Comparison of ENCODE assay signal across 8 mouse cellular contexts in the genomic region with DNA sequence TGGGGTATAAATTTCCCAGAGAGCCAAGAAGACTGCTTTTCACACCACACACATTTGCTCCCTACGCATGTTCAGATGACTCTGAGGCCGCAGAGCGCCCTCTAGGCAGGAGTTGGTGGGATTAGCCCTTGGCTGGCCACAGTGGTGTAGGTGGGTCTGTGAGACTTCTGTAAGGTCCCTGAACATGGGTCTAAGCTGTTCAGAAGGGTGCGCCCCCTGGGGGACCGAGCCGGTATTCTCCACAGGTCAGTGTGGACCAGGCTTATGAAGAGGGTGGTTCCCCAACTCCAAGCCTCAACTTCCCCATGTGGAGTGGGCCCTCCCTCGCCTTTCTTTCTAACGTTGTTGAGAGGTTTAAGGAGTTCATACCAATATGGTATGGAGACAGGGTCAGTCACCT. TPM values are rescaled to one million over a fixed set of nuclear protein-coding genes. Genes with fewer than 3 reads are reported as not detected.
DNase-seq lines count a peak whose midpoint lies in the region; ATAC-seq and TF ChIP-seq lines count a peak whose summit lies in the region.

No protein-coding gene starts in this region.

- H3K9me3 ChIP-seq in heart, embryonic 12.5 days (replicated peaks): no peaks in the 10 kb centered on the region
- no peaks in the 10 kb centered on the region for H3K9me3 ChIP-seq in heart, embryonic 11.5 days (replicated peaks; ENCODE audit: control insufficient read depth, low read length)
- H3K9me3 ChIP-seq in hindbrain, postnatal 0 days (ENCODE audit: low read length): no peaks in the 10 kb centered on the region
- H3K9me3 ChIP-seq in liver, embryonic 12.5 days (replicated peaks): no peaks in the 10 kb centered on the region

- H3K27ac ChIP-seq in heart, embryonic 12.5 days (ENCODE audit: poor library complexity, severe bottlenecking): no peak overlapping the region
- H3K27ac ChIP-seq in heart, embryonic 11.5 days (ENCODE audit: low read depth, low read length): no peak overlapping the region
- no peak overlapping the region for H3K27ac ChIP-seq in bone marrow, adult 2 months (ENCODE audit: control insufficient read depth, insufficient read depth, low read depth, low read length, poor library complexity)
- H3K27ac ChIP-seq in hindbrain, postnatal 0 days: no peak overlapping the region
- no peak overlapping the region for H3K27ac ChIP-seq in liver, embryonic 12.5 days

- TF ChIP-seq POLR2A in bone marrow, adult 2 months (IDR thresholded peaks at IDR 0.05; ENCODE audit: borderline replicate concordance, control insufficient read depth, low read depth, low read length): no peak

- TF ChIP-seq CTCF in bone marrow, adult 2 months (IDR thresholded peaks at IDR 0.05; ENCODE audit: control insufficient read depth, insufficient read depth, low read length): peak; percentile 54
- peak; percentile 54 for TF ChIP-seq CTCF in hindbrain, postnatal 0 days (IDR thresholded peaks at IDR 0.05; ENCODE audit: low read depth)

- no peak overlapping the region for H3K4me2 ChIP-seq in heart, embryonic 12.5 days
- H3K4me2 ChIP-seq in heart, embryonic 11.5 days: no peak overlapping the region
- H3K4me2 ChIP-seq in hindbrain, postnatal 0 days (ENCODE audit: low read depth, low read length): no peak overlapping the region
- H3K4me2 ChIP-seq in liver, embryonic 12.5 days: no peak overlapping the region

- WGBS in heart, embryonic 12.5 days: 38% methylated on average over 8 of the region's 8 CpGs
- 32% methylated on average over 8 of the region's 8 CpGs for WGBS in heart, embryonic 11.5 days (ENCODE audit: insufficient replicate concordance)
- 36% methylated on average over 8 of the region's 8 CpGs for WGBS in bone marrow, adult 2 months
- 46% methylated on average over 8 of the region's 8 CpGs for WGBS in hindbrain, postnatal 0 days
- 18% methylated on average over 8 of the region's 8 CpGs for WGBS in liver, embryonic 12.5 days (ENCODE audit: insufficient replicate concordance)

- H3K4me3 ChIP-seq in heart, embryonic 12.5 days: no peak overlapping the region
- H3K4me3 ChIP-seq in heart, embryonic 11.5 days (ENCODE audit: low read depth, low read length): no peak overlapping the region
- H3K4me3 ChIP-seq in bone marrow, adult 2 months (replicated peaks; ENCODE audit: control insufficient read depth, low read depth, low read length): no peak overlapping the region
- H3K4me3 ChIP-seq in hindbrain, postnatal 0 days (ENCODE audit: low read length): no peak overlapping the region
- H3K4me3 ChIP-seq in liver, embryonic 12.5 days: no peak overlapping the region

- peak; percentile 33 for DNase-seq in hindbrain, postnatal 0 days (ENCODE audit: low spot score)
- DNase-seq in retina, postnatal 1 day: peak; percentile 52
- no peak for DNase-seq in MN1 (ENCODE audit: low spot score)

- H3K9ac ChIP-seq in heart, embryonic 12.5 days: no peak overlapping the region
- H3K9ac ChIP-seq in heart, embryonic 11.5 days (ENCODE audit: low read depth, low read length): no peak overlapping the region
- H3K9ac ChIP-seq in hindbrain, postnatal 0 days (replicated peaks; ENCODE audit: low read length): no peak overlapping the region
- no peak overlapping the region for H3K9ac ChIP-seq in liver, embryonic 12.5 days

- H3K36me3 ChIP-seq in heart, embryonic 12.5 days: no peaks in the 10 kb centered on the region
- H3K36me3 ChIP-seq in heart, embryonic 11.5 days (ENCODE audit: control insufficient read depth, insufficient read depth, low read length): no peaks in the 10 kb centered on the region
- no peaks in the 10 kb centered on the region for H3K36me3 ChIP-seq in hindbrain, postnatal 0 days (ENCODE audit: insufficient read depth, low read length)
- no peaks in the 10 kb centered on the region for H3K36me3 ChIP-seq in liver, embryonic 12.5 days

- peak; percentile 5; the same call in 1 of the 2 replicates for ATAC-seq in heart, embryonic 12.5 days (ENCODE audit: insufficient number of reproducible peaks, low FRiP score)
- no peak for ATAC-seq in heart, embryonic 11.5 days (replicated peaks; ENCODE audit: insufficient number of reproducible peaks, low FRiP score, low TSS enrichment)
- ATAC-seq in CD4-positive, CD25-positive, alpha-beta regulatory T cell, adult 4 months: peak; percentile 32
- peak; percentile 54; the same call in 1 of the 2 replicates for ATAC-seq in hindbrain, postnatal 0 days
- peak; percentile 54 for ATAC-seq in liver, embryonic 12.5 days

- H3K27me3 ChIP-seq in heart, embryonic 12.5 days (replicated peaks): peaks cover 21% of the 10 kb centered on the region
- 0 out of 2 replicates have a peak, but pooled peaks cover 3% of the 10 kb centered on the region for H3K27me3 ChIP-seq in heart, embryonic 11.5 days (ENCODE audit: control insufficient read depth, insufficient read depth, low read length)
- no peaks in the 10 kb centered on the region for H3K27me3 ChIP-seq in hindbrain, postnatal 0 days (ENCODE audit: insufficient read depth, low read length)
- peaks cover 20% of the 10 kb centered on the region for H3K27me3 ChIP-seq in liver, embryonic 12.5 days (replicated peaks)

- peaks cover 31% of the 10 kb centered on the region for H3K4me1 ChIP-seq in heart, embryonic 12.5 days (replicated peaks)
- H3K4me1 ChIP-seq in heart, embryonic 11.5 days (ENCODE audit: control insufficient read depth, insufficient read depth, low read length): no peaks in the 10 kb centered on the region
- no peaks in the 10 kb centered on the region for H3K4me1 ChIP-seq in bone marrow, adult 2 months (ENCODE audit: control insufficient read depth, insufficient read depth, low read length)
- H3K4me1 ChIP-seq in hindbrain, postnatal 0 days (ENCODE audit: insufficient read depth, low read length): no peaks in the 10 kb centered on the region
- H3K4me1 ChIP-seq in liver, embryonic 12.5 days: no peaks in the 10 kb centered on the region

RNA-seq across cellular contexts. Expression of gene Gna12, which starts 59.3 kb away (rescaled TPM):
- 48.5 and 50.6 TPM in 2 replicates for polyA plus RNA-seq in heart, embryonic 12.5 days (2016; fragmentation: Nextera tagmentation; extraction: Ambion mirVana)
- 33.1 and 34.0 TPM in 2 replicates for polyA plus RNA-seq in heart, embryonic 11.5 days (2014; fragmentation: Nextera tagmentation; extraction: Ambion mirVana)
- polyA plus RNA-seq in CD4-positive, CD25-positive, alpha-beta regulatory T cell, adult 4 months (2017; shearing (Covaris generic)): 1 to 10 TPM; 4.3 to 6.0 TPM
- polyA plus RNA-seq in bone marrow, adult 2 months (2011; ENCODE audit: insufficient read depth, insufficient read length, low replicate concordance, missing spikeins): 12.3 and 15.8 TPM in 2 replicates
- total RNA-seq in hindbrain, postnatal 0 days (2014; rRNA removed): 201 and 208 TPM in 2 replicates
- polyA plus RNA-seq in hindbrain, postnatal 0 days (2015; fragmentation: Nextera tagmentation; extraction: Ambion mirVana): 32.8 and 35.9 TPM in 2 replicates
- 33.8 TPM in 2 replicates for polyA plus RNA-seq in liver, embryonic 12.5 days (2016; fragmentation: Nextera tagmentation; extraction: Ambion mirVana)
